Mouse (Mus musculus): Measurements from ENCODE around the gene Jrkl.

GRCm38 (mm10) chr9:13194619-13195018 is 51.0 kb downstream of the Jrkl start:
- TF ChIP-seq CTCF (IDR thresholded peaks at IDR 0.05; ENCODE audit: low read depth), result no peak
- no peak for TF ChIP-seq EP300 (IDR thresholded peaks at IDR 0.05; ENCODE audit: low read depth)
